Mouse (Mus musculus) layer of hippocampus, adult 9-10 months (tissue): ENCODE measurements at regions not wholly inside any gene's neighbourhood (a gene's known extent, or its start where the extent isn't known, plus 50 kb on each side); places are given as distances from the start of the nearest gene placed in this dataset.

ENCODE experiments used
- DNase-seq: peaks from one replicate; pipeline ENCODE4 v3.0.0; 2022; ENCODE audit warnings: low spot score

GRCm38 (mm10) chr12:9176198-9176597 is 146.4 kb downstream of the Ttc32 start:
- DNase-seq, result no peak

- no peak for DNase-seq
These were observed 148.8 kb downstream of the Ttc32 start for GRCm38 (mm10) chr12:9178626-9179025.

GRCm38 (mm10) chr12:9180677-9181076 is 150.9 kb downstream of the Ttc32 start:
- DNase-seq, result no peak

GRCm38 (mm10) chr12:9191721-9192120 is 161.9 kb downstream of the Ttc32 start:
- DNase-seq, result no peak

- no peak for DNase-seq
These were observed 169.5 kb downstream of the Ttc32 start for GRCm38 (mm10) chr12:9199321-9199720.

- no peak for DNase-seq
These were observed 182.4 kb downstream of the Ttc32 start for GRCm38 (mm10) chr12:9212211-9212610.

- DNase-seq, result no peak
These were observed 195.2 kb downstream of the Ttc32 start for GRCm38 (mm10) chr12:9224971-9225370.

- DNase-seq, result no peak
These were observed 198.1 kb downstream of the Ttc32 start for GRCm38 (mm10) chr12:9227901-9228300.

- no peak for DNase-seq
These were observed 198.7 kb downstream of the Ttc32 start for GRCm38 (mm10) chr12:9228486-9228885.

GRCm38 (mm10) chr12:9229981-9230380 is 200.2 kb downstream of the Ttc32 start:
- DNase-seq, result no peak

- DNase-seq, result no peak
These were observed 200.8 kb downstream of the Ttc32 start for GRCm38 (mm10) chr12:9230576-9230975.

GRCm38 (mm10) chr12:9232431-9232830 is 202.6 kb downstream of the Ttc32 start:
- no peak for DNase-seq

GRCm38 (mm10) chr12:9235866-9236265 is 206.1 kb downstream of the Ttc32 start:
- no peak for DNase-seq

GRCm38 (mm10) chr12:9237538-9237937 is 207.7 kb downstream of the Ttc32 start:
- DNase-seq, result no peak

- DNase-seq, result no peak
These were observed 208.2 kb downstream of the Ttc32 start for GRCm38 (mm10) chr12:9237955-9238354.

GRCm38 (mm10) chr12:9247506-9247905 is 217.7 kb downstream of the Ttc32 start:
- no peak for DNase-seq

GRCm38 (mm10) chr12:9251772-9252171 is 222.0 kb downstream of the Ttc32 start:
- DNase-seq, result no peak

- no peak for DNase-seq
These were observed 223.7 kb downstream of the Ttc32 start for GRCm38 (mm10) chr12:9253306-9254074.

- no peak for DNase-seq
These were observed 224.6 kb downstream of the Ttc32 start for GRCm38 (mm10) chr12:9254301-9254860.

- no peak for DNase-seq
These were observed 226.1 kb downstream of the Ttc32 start for GRCm38 (mm10) chr12:9255661-9256486.

- no peak for DNase-seq
These were observed 226.7 kb downstream of the Ttc32 start for GRCm38 (mm10) chr12:9256487-9256820.

GRCm38 (mm10) chr12:9258221-9258620 is 228.4 kb downstream of the Ttc32 start:
- DNase-seq, result no peak

- DNase-seq, result no peak
These were observed 231.9 kb downstream of the Ttc32 start for GRCm38 (mm10) chr12:9261662-9262061.
